ENCODE assay signal across 8 mouse cellular contexts in the genomic region with DNA sequence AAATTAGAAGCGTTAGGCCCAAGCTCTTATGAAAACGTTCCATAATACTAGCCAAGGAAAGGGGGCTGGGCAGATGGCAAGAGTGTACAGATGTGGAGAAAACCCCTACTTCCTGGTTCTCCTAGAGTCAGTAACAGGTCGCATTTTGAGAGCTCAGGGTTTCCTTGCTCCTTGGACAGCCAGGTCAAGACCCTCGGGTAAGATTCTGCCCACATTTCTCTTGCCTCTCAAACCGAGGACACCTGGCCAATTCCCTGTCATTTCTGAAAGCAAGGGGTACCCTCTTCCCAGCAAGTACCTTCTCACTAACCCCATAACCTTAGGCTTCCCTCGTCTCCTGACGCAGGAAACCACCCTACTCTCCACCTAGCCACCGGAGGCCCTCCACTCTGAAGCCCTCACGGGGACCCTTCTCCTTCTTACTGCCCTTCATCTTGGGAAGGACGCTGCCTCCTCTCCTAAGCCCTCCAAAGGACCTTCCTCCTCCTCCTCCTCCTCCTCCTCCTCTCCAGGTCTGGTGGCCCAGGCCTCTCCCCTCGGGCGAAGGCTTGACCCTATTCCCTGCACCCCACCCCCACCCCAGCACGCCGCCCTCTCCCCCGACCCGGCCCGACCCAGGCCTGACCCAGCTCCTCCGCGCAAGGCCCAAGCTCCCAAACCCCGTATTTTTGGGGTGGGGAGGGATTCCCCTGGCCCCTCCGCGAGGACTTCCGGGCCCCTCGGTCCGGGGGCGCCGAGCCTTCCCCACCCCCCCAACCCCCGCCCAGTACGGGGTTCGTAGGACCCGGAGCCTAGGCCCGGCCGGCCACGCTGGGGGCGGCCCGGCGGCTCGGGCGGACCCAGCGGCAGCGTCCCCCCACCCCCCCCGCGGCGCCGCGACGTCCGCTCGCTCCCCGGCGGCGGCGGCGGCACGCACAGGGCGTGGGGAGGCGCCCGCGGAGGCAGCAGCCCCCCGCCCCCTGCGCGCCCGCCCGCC. TPM values are rescaled to one million over a fixed set of nuclear protein-coding genes. Genes with fewer than 3 reads are reported as not detected.
DNase-seq lines count a peak whose midpoint lies in the region; ATAC-seq and TF ChIP-seq lines count a peak whose summit lies in the region.

No protein-coding gene starts in this region.

- H3K27ac ChIP-seq in liver, postnatal 0 days (ENCODE audit: low read depth): peak overlapping the region; percentile 94
- peak overlapping the region; percentile 95 for H3K27ac ChIP-seq in neural tube, embryonic 13.5 days (replicated peaks)

- WGBS in liver, postnatal 0 days (ENCODE audit: insufficient replicate concordance): 3% methylated on average over 20 of the region's 64 CpGs
- 4% methylated on average over 29 of the region's 64 CpGs for WGBS in neural tube, embryonic 13.5 days

- ATAC-seq in liver, postnatal 0 days: peak; percentile 88
- ATAC-seq in neural tube, embryonic 13.5 days (ENCODE audit: low read depth): peak; percentile 73

- H3K9ac ChIP-seq in liver, postnatal 0 days (replicated peaks): peak overlapping the region; percentile 87
- H3K9ac ChIP-seq in neural tube, embryonic 13.5 days: peak overlapping the region; percentile 97

- no peaks in the 10 kb centered on the region; the same call in 1 of the 2 replicates for H3K36me3 ChIP-seq in liver, postnatal 0 days (replicated peaks; ENCODE audit: insufficient read depth, low read length)
- no peaks in the 10 kb centered on the region for H3K36me3 ChIP-seq in neural tube, embryonic 13.5 days

- peak overlapping the region; percentile 76 for H3K4me3 ChIP-seq in liver, postnatal 0 days (ENCODE audit: low read depth, low read length)
- peak overlapping the region; percentile 85 for H3K4me3 ChIP-seq in neural tube, embryonic 13.5 days

- H3K4me2 ChIP-seq in liver, postnatal 0 days (ENCODE audit: low read depth, low read length): peak overlapping the region; percentile 90
- H3K4me2 ChIP-seq in neural tube, embryonic 13.5 days: peak overlapping the region; percentile 89

- TF ChIP-seq CTCF in liver, postnatal 0 days (IDR thresholded peaks at IDR 0.05; ENCODE audit: low read depth): no peak

- no peaks in the 10 kb centered on the region for H3K27me3 ChIP-seq in liver, postnatal 0 days (ENCODE audit: insufficient read depth, low read length)
- H3K27me3 ChIP-seq in neural tube, embryonic 13.5 days: no peaks in the 10 kb centered on the region

- DNase-seq in right cerebral cortex, postnatal 25 days: peak; percentile 45
- DNase-seq in right cerebral cortex, adult 2 months (ENCODE audit: low spot score in 2 of 2): no peak
- peak; percentile 59 for DNase-seq in cerebellum, adult 9-11 months
- peak; percentile 62 for DNase-seq in gastrocnemius, postnatal 10 days
- DNase-seq in induced T-regulatory cell, adult 2 months (ENCODE audit: low read depth): peak; percentile 80
- peak; percentile 80 for DNase-seq in liver, postnatal 0 days
- peak; percentile 36 for DNase-seq in urinary bladder, postnatal 14 days (ENCODE audit: low spot score)

- H3K9me3 ChIP-seq in liver, postnatal 0 days (ENCODE audit: low read length): no peaks in the 10 kb centered on the region
- H3K9me3 ChIP-seq in neural tube, embryonic 13.5 days: no peaks in the 10 kb centered on the region

- no peak for TF ChIP-seq EP300 in liver, postnatal 0 days (IDR thresholded peaks at IDR 0.05; ENCODE audit: low read depth)

- peaks cover 18% of the 10 kb centered on the region for H3K4me1 ChIP-seq in liver, postnatal 0 days (ENCODE audit: insufficient read depth)
- H3K4me1 ChIP-seq in neural tube, embryonic 13.5 days (replicated peaks): peaks cover 30% of the 10 kb centered on the region

RNA-seq across cellular contexts. Expression of a gene that starts 0.7 kb away (rescaled TPM):
- 10 to 100 TPM; 11.2 to 12.3 TPM for total RNA-seq in gastrocnemius, postnatal 10 days (2021)
- 6.9 and 8.9 TPM in 2 replicates for polyA plus RNA-seq in liver, postnatal 0 days (2015; fragmentation: Nextera tagmentation; extraction: Ambion mirVana)
- 40.8 and 44.1 TPM in 2 replicates for polyA plus RNA-seq in neural tube, embryonic 13.5 days (2015; fragmentation: Nextera tagmentation; extraction: Ambion mirVana)

RNA-seq across cellular contexts. Expression of a gene that starts 13.5 kb away (rescaled TPM):
- total RNA-seq in gastrocnemius, postnatal 10 days (2021): 10 to 100 TPM; 22.9 to 25.7 TPM
- polyA plus RNA-seq in liver, postnatal 0 days (2015; fragmentation: Nextera tagmentation; extraction: Ambion mirVana): 27.8 and 28.2 TPM in 2 replicates
- polyA plus RNA-seq in neural tube, embryonic 13.5 days (2015; fragmentation: Nextera tagmentation; extraction: Ambion mirVana): 43.2 and 45.3 TPM in 2 replicates

RNA-seq across cellular contexts. Expression of a gene that starts 42.5 kb away (rescaled TPM):
- total RNA-seq in gastrocnemius, postnatal 10 days (2021): under 1 TPM; 0.72 to 0.87 TPM
- 0.30 and 0.73 TPM in 2 replicates for polyA plus RNA-seq in liver, postnatal 0 days (2015; fragmentation: Nextera tagmentation; extraction: Ambion mirVana)
- polyA plus RNA-seq in neural tube, embryonic 13.5 days (2015; fragmentation: Nextera tagmentation; extraction: Ambion mirVana): 1.1 and 1.7 TPM in 2 replicates

RNA-seq across cellular contexts. Expression of a gene that starts 48.6 kb away (rescaled TPM):
- total RNA-seq in gastrocnemius, postnatal 10 days (2021): 10 to 100 TPM; 31.9 to 36.0 TPM
- 26.9 and 27.6 TPM in 2 replicates for polyA plus RNA-seq in liver, postnatal 0 days (2015; fragmentation: Nextera tagmentation; extraction: Ambion mirVana)
- 123 and 125 TPM in 2 replicates for polyA plus RNA-seq in neural tube, embryonic 13.5 days (2015; fragmentation: Nextera tagmentation; extraction: Ambion mirVana)

Comparison
In these comparisons a context has a peak if more than half of its experiments do, and no peak if none do; other contexts are left out.
1. DNase-seq: peak in right cerebral cortex, postnatal 25 days (single experiment), cerebellum, adult 9-11 months (single experiment), gastrocnemius, postnatal 10 days (single experiment), induced T-regulatory cell, adult 2 months (single experiment), liver, postnatal 0 days (single experiment) and urinary bladder, postnatal 14 days (single experiment); none in right cerebral cortex, adult 2 months (0 of 2).